Mouse (Mus musculus) C2C12 (cell line): ENCODE results near the gene Baiap2l1. TPM values are rescaled to one million over a fixed set of nuclear protein-coding genes. Genes with fewer than 3 reads are reported as not detected.

ENCODE experiments used
- H3K27me3 ChIP-seq: one replicate; pipeline ENCODE4 v1.6.1; 2011; ENCODE audit not compliant: control insufficient read depth, insufficient read depth, insufficient read length
- H3K36me3 ChIP-seq: one replicate; pipeline ENCODE4 v1.6.1; 2011; ENCODE audit not compliant: control insufficient read depth, insufficient read depth
- H3K4me3 ChIP-seq: one replicate; pipeline ENCODE4 v1.5.1; 2011; ENCODE audit warnings: mild to moderate bottlenecking, control low read depth; ENCODE audit not compliant: poor library complexity, insufficient read depth, severe bottlenecking
- H3K79me2 ChIP-seq: one replicate; pipeline ENCODE4 v1.6.1; 2011; ENCODE audit not compliant: control insufficient read depth, insufficient read depth
- H3K79me3 ChIP-seq: one replicate; pipeline ENCODE4 v1.6.1; 2011; ENCODE audit warnings: low read depth, control low read depth
- H3ac ChIP-seq: one replicate; pipeline ENCODE3; 2011; ENCODE audit warnings: low read depth; ENCODE audit not compliant: control insufficient read depth, insufficient read length
- CEBPB ChIP-seq: IDR thresholded peaks from one replicate; pipeline ENCODE4 v1.6.1; 2011; ENCODE audit warnings: low read depth, mild to moderate bottlenecking, control low read depth, moderate library complexity
- CTCF ChIP-seq: IDR thresholded peaks from one replicate; pipeline ENCODE4 v1.5.1; 2011; ENCODE audit not compliant: control insufficient read depth, insufficient read depth, insufficient read length
- FOSL1 ChIP-seq: IDR thresholded peaks from one replicate; pipeline ENCODE4 v1.8.0; 2011; ENCODE audit warnings: mild to moderate bottlenecking, low read length; ENCODE audit not compliant: poor library complexity, insufficient read depth, severe bottlenecking
- MAX ChIP-seq: IDR thresholded peaks from one replicate; pipeline ENCODE4 v1.6.1; 2011; ENCODE audit warnings: mild to moderate bottlenecking, control low read depth
- MYOD1 ChIP-seq: IDR thresholded peaks from one replicate; pipeline ENCODE4 v1.6.1; 2011; ENCODE audit warnings: low read depth; ENCODE audit not compliant: control insufficient read depth, insufficient read length
- MYOG ChIP-seq: IDR thresholded peaks from one replicate; pipeline ENCODE4 v1.6.1; 2011; ENCODE audit not compliant: control insufficient read depth, insufficient read length; ENCODE audit errors: extremely low read depth
- USF1 ChIP-seq: IDR thresholded peaks from one replicate; pipeline ENCODE4 v1.6.1; 2011; ENCODE audit warnings: low read depth, mild to moderate bottlenecking, control low read depth, moderate library complexity
- polyA plus RNA-seq: library from polyadenylated mRNA; unstranded; fragments of >200 nt; fragmentation: generic; extraction: Trizol; gene quantifications from one replicate; pipeline ENCODE4 v1.2.1, GENCODE M21; 2012; ENCODE audit warnings: missing spikeins

Gene Baiap2l1
- polyA plus RNA-seq, 1 experiment = 18.9 TPM

- Histone ChIP-seq H3K27me3 (no peaks in the 10 kb centered on the region), H3K36me3 (no peaks in the 10 kb centered on the region), H3K79me3 (no peaks in the 10 kb centered on the region), H3K79me2 (no peaks in the 10 kb centered on the region), H3K4me3 (no peak overlapping the region), H3ac (no peak overlapping the region)
- TF ChIP-seq CEBPB (no peak), USF1 (peak; percentile 55)
These were observed 136.6 kb downstream of the Baiap2l1 start for GRCm38 (mm10) chr5:144221305-144221704.

- H3K79me2 ChIP-seq = no peaks in the 10 kb centered on the region
- H3K36me3 ChIP-seq = no peaks in the 10 kb centered on the region
- no peaks in the 10 kb centered on the region for H3K27me3 ChIP-seq
- no peaks in the 10 kb centered on the region for H3K79me3 ChIP-seq
- no peak overlapping the region for H3K4me3 ChIP-seq
- no peak overlapping the region for H3ac ChIP-seq
- no peak for TF ChIP-seq MYOG
- TF ChIP-seq FOSL1 = no peak
- TF ChIP-seq USF1 = no peak
- TF ChIP-seq MAX = no peak
These were observed 138.0 kb downstream of the Baiap2l1 start for GRCm38 (mm10) chr5:144219936-144220335.

- no peaks in the 10 kb centered on the region for H3K79me2 ChIP-seq
- H3ac ChIP-seq = no peak overlapping the region
- no peak overlapping the region for H3K4me3 ChIP-seq
- H3K36me3 ChIP-seq = no peaks in the 10 kb centered on the region
- no peaks in the 10 kb centered on the region for H3K27me3 ChIP-seq
- TF ChIP-seq MAX (no peak), CEBPB (no peak), USF1 (no peak), MYOD1 (no peak), MYOG (no peak), FOSL1 (no peak), CTCF (no peak)
- H3K79me3 ChIP-seq = no peaks in the 10 kb centered on the region
These were observed 138.6 kb downstream of the Baiap2l1 start for GRCm38 (mm10) chr5:144219306-144219705.

GRCm38 (mm10) chr5:144218061-144218460, 139.9 kb downstream of the Baiap2l1 start:
- no peaks in the 10 kb centered on the region for H3K79me2 ChIP-seq
- H3ac ChIP-seq = no peak overlapping the region
- H3K4me3 ChIP-seq = no peak overlapping the region
- TF ChIP-seq MYOD1 = no peak
- no peak for TF ChIP-seq FOSL1
- TF ChIP-seq USF1 = no peak
- no peak for TF ChIP-seq CTCF
- no peak for TF ChIP-seq MYOG
- TF ChIP-seq CEBPB = no peak
- no peak for TF ChIP-seq MAX
- no peaks in the 10 kb centered on the region for H3K79me3 ChIP-seq
- no peaks in the 10 kb centered on the region for H3K36me3 ChIP-seq
- H3K27me3 ChIP-seq = no peaks in the 10 kb centered on the region

GRCm38 (mm10) chr5:144215992-144216391, 141.9 kb downstream of the Baiap2l1 start:
- Histone ChIP-seq H3K4me3 (no peak overlapping the region), H3K27me3 (no peaks in the 10 kb centered on the region), H3K79me3 (no peaks in the 10 kb centered on the region), H3K79me2 (no peaks in the 10 kb centered on the region), H3ac (no peak overlapping the region), H3K36me3 (no peaks in the 10 kb centered on the region)
- TF ChIP-seq MAX (no peak), USF1 (no peak), CEBPB (no peak), MYOG (no peak), CTCF (no peak), FOSL1 (no peak), MYOD1 (no peak)

Other genes with a start within 250 kb of the Baiap2l1 start
- not detected for gene Bhlha15, start 167.8 kb downstream of the Baiap2l1 start, polyA plus RNA-seq
- 10.5 TPM for gene Tecpr1, start 134.5 kb downstream of the Baiap2l1 start, polyA plus RNA-seq
- 121 TPM for gene Bri3, start 113.7 kb downstream of the Baiap2l1 start, polyA plus RNA-seq
- not detected for gene Nptx2, start 187.8 kb upstream of the Baiap2l1 start, polyA plus RNA-seq